Mouse (Mus musculus) midbrain, embryonic 13.5 days (tissue): ENCODE results near the gene Ints2. TPM values are rescaled to one million over a fixed set of nuclear protein-coding genes. Genes with fewer than 3 reads are reported as not detected.
A peak's percentile ranks its signal among the peaks of the same experiment; 100 is the strongest.
"Not testable (repeated sequence)": the region's sequence is repeated elsewhere in the genome, so short reads cannot be mapped to it uniquely, and the experiment has no call there.

ENCODE experiments used
- ATAC-seq: fragments of 200-750 bp; cut with Nextera tagmentation; 2 replicates; pipeline ENCODE4 v1.8.0; 2017; ENCODE audit warnings: mild to moderate bottlenecking, moderate TSS enrichment, moderate library complexity
- H3K27ac ChIP-seq: fragments of 300-500 bp; sonication (generic); 2 replicates; pipeline ENCODE4 v1.5.1; 2015; ENCODE audit warnings: inconsistent platforms, mild to moderate bottlenecking, moderate library complexity
- H3K27me3 ChIP-seq: fragments of 300-500 bp; sonication (generic); 2 replicates; pipeline ENCODE4 v1.6.1; 2015; ENCODE audit warnings: mild to moderate bottlenecking, inconsistent platforms
- H3K36me3 ChIP-seq: fragments of 300-500 bp; sonication (generic); 2 replicates; pipeline ENCODE4 v1.6.1; 2015; ENCODE audit warnings: mild to moderate bottlenecking, inconsistent platforms
- H3K4me1 ChIP-seq: fragments of 300-500 bp; sonication (generic); replicated peaks from 2 replicates; pipeline ENCODE4 v1.6.1; 2015; ENCODE audit warnings: inconsistent platforms
- H3K4me2 ChIP-seq: fragments of 300-500 bp; sonication (generic); replicated peaks from 2 replicates; pipeline ENCODE4 v1.6.1; 2015; ENCODE audit warnings: moderate library complexity, mild to moderate bottlenecking, inconsistent platforms
- H3K4me3 ChIP-seq: fragments of 300-500 bp; sonication (generic); replicated peaks from 2 replicates; pipeline ENCODE4 v1.5.1; 2015; ENCODE audit warnings: mild to moderate bottlenecking, inconsistent platforms
- H3K9ac ChIP-seq: fragments of 300-500 bp; sonication (generic); replicated peaks from 2 replicates; pipeline ENCODE4 v1.6.1; 2015; ENCODE audit warnings: mild to moderate bottlenecking, inconsistent platforms
- H3K9me3 ChIP-seq: fragments of 300-500 bp; sonication (generic); 2 replicates; pipeline ENCODE4 v1.6.1; 2016; ENCODE audit warnings: mild to moderate bottlenecking, inconsistent platforms
- WGBS: fragments of 180-500 bp; shearing (Covaris S2); methylation state at CpG from one replicate; pipeline ENCODE4 v1.1.7; 2015; 5-methylcytosine and 5-hydroxymethylcytosine counted together
- polyA plus RNA-seq: library from polyadenylated mRNA; unstranded; fragments of >200 nt; fragmentation: Nextera tagmentation; extraction: Ambion mirVana; gene quantifications from 2 replicates; pipeline ENCODE4 v1.2.1, GENCODE M21; 2015

The Ints2 gene
- 37.1 and 37.3 TPM in 2 replicates for polyA plus RNA-seq

- H3K4me1 ChIP-seq: peaks cover 16% of the 10 kb centered on the region
- H3K4me3 ChIP-seq: peak within 1 kb of the TSS; percentile 79
- peaks cover 10% of the 10 kb centered on the region for H3K36me3 ChIP-seq
- H3K27ac ChIP-seq: peak within 1 kb of the TSS; percentile 81
- peak; percentile 93 for ATAC-seq
- H3K27me3 ChIP-seq: no peaks in the 10 kb centered on the region
- H3K9me3 ChIP-seq: no peaks in the 10 kb centered on the region
- H3K9ac ChIP-seq: peak within 1 kb of the TSS; percentile 90
- H3K4me2 ChIP-seq: peak within 1 kb of the TSS; percentile 83
- 9% methylated on average over 32 of the region's 32 CpGs for WGBS
Observed at GRCm38 (mm10) chr11:86257460-86258076, at the start of gene Ints2. Gene Ints2, minus strand, starts transcription at chr11:86257575.

GRCm38 (mm10) chr11:86292201-86292600 is 34.8 kb upstream of the Ints2 start:
- not testable (repeated sequence) for H3K4me3 ChIP-seq, ATAC-seq, H3K9me3 ChIP-seq, H3K27ac ChIP-seq, H3K4me1 ChIP-seq, H3K4me2 ChIP-seq, H3K27me3 ChIP-seq, H3K9ac ChIP-seq
- 96% methylated on average over 10 of the region's 10 CpGs for WGBS
- peaks cover 23% of the 10 kb centered on the region for H3K36me3 ChIP-seq

- no peaks in the 10 kb centered on the region for H3K4me1 ChIP-seq
- no peak overlapping the region for H3K9ac ChIP-seq
- no peaks in the 10 kb centered on the region for H3K27me3 ChIP-seq
- no peak overlapping the region for H3K4me2 ChIP-seq
- H3K9me3 ChIP-seq: no peaks in the 10 kb centered on the region
- ATAC-seq: no peak
- no peak overlapping the region for H3K27ac ChIP-seq
- H3K4me3 ChIP-seq: no peak overlapping the region
- H3K36me3 ChIP-seq: peaks cover 22% of the 10 kb centered on the region
- WGBS: 95% methylated on average over 6 of the region's 6 CpGs
Observed at GRCm38 (mm10) chr11:86291714-86292113, 34.3 kb upstream of the Ints2 start.

- H3K27me3 ChIP-seq: no peaks in the 10 kb centered on the region
- H3K4me3 ChIP-seq: no peak overlapping the region
- no peaks in the 10 kb centered on the region for H3K9me3 ChIP-seq
- H3K4me2 ChIP-seq: no peak overlapping the region
- peaks cover 69% of the 10 kb centered on the region for H3K36me3 ChIP-seq
- H3K27ac ChIP-seq: no peak overlapping the region
- H3K9ac ChIP-seq: no peak overlapping the region
- no peaks in the 10 kb centered on the region for H3K4me1 ChIP-seq
- 87% methylated on average over 8 of the region's 8 CpGs for WGBS
- no peak for ATAC-seq
Observed at GRCm38 (mm10) chr11:86285729-86286128, 28.4 kb upstream of the Ints2 start.

GRCm38 (mm10) chr11:86278442-86279102 is 21.2 kb upstream of the Ints2 start:
- no peak for ATAC-seq
- no peaks in the 10 kb centered on the region for H3K4me1 ChIP-seq
- no peak overlapping the region for H3K27ac ChIP-seq
- no peak overlapping the region for H3K4me2 ChIP-seq
- H3K9me3 ChIP-seq: no peaks in the 10 kb centered on the region
- peaks cover 71% of the 10 kb centered on the region for H3K36me3 ChIP-seq
- no peaks in the 10 kb centered on the region for H3K27me3 ChIP-seq
- H3K9ac ChIP-seq: no peak overlapping the region
- 95% methylated on average over 6 of the region's 6 CpGs for WGBS
- no peak overlapping the region for H3K4me3 ChIP-seq

GRCm38 (mm10) chr11:86257054-86257453 is 321 bp downstream of the Ints2 start:
- H3K36me3 ChIP-seq: peaks cover 13% of the 10 kb centered on the region
- under 1% methylated on average over 22 of the region's 22 CpGs for WGBS
- peak; percentile 79 for ATAC-seq
- H3K9ac ChIP-seq: peak overlapping the region; percentile 90
- H3K27ac ChIP-seq: peak overlapping the region; percentile 81
- H3K4me1 ChIP-seq: peaks cover 16% of the 10 kb centered on the region
- peak overlapping the region; percentile 83 for H3K4me2 ChIP-seq
- peak overlapping the region; percentile 79 for H3K4me3 ChIP-seq
- no peaks in the 10 kb centered on the region for H3K27me3 ChIP-seq
- H3K9me3 ChIP-seq: no peaks in the 10 kb centered on the region

- ATAC-seq: no peak
- Histone ChIP-seq H3K9ac (no peak overlapping the region), H3K9me3 (no peaks in the 10 kb centered on the region), H3K36me3 (peaks cover 36% of the 10 kb centered on the region), H3K4me2 (no peak overlapping the region), H3K27me3 (no peaks in the 10 kb centered on the region), H3K4me3 (no peak overlapping the region), H3K4me1 (peaks cover 19% of the 10 kb centered on the region), H3K27ac (no peak overlapping the region)
- WGBS: 87% methylated on average over 1 of the region's 1 CpGs
Observed at GRCm38 (mm10) chr11:86253342-86253741, 4.0 kb downstream of the Ints2 start.

GRCm38 (mm10) chr11:86232446-86232845 is 24.9 kb downstream of the Ints2 start:
- Histone ChIP-seq H3K27me3 (no peaks in the 10 kb centered on the region), H3K4me2 (no peak overlapping the region), H3K36me3 (peaks cover 68% of the 10 kb centered on the region), H3K4me3 (no peak overlapping the region), H3K27ac (no peak overlapping the region), H3K9ac (no peak overlapping the region), H3K9me3 (no peaks in the 10 kb centered on the region), H3K4me1 (no peaks in the 10 kb centered on the region)
- ATAC-seq: no peak
- 96% methylated on average over 4 of the region's 4 CpGs for WGBS

- H3K27me3 ChIP-seq: no peaks in the 10 kb centered on the region
- no peak overlapping the region for H3K4me3 ChIP-seq
- no peak for ATAC-seq
- H3K4me2 ChIP-seq: no peak overlapping the region
- WGBS: 96% methylated on average over 13 of the region's 13 CpGs
- H3K9me3 ChIP-seq: no peaks in the 10 kb centered on the region
- no peak overlapping the region for H3K9ac ChIP-seq
- peaks cover 67% of the 10 kb centered on the region for H3K36me3 ChIP-seq
- H3K4me1 ChIP-seq: no peaks in the 10 kb centered on the region
- H3K27ac ChIP-seq: no peak overlapping the region
Observed at GRCm38 (mm10) chr11:86231781-86232350, 25.5 kb downstream of the Ints2 start.

GRCm38 (mm10) chr11:86226646-86227180 is 30.7 kb downstream of the Ints2 start:
- Histone ChIP-seq H3K4me2 (no peak overlapping the region), H3K36me3 (peaks cover 72% of the 10 kb centered on the region), H3K4me1 (no peaks in the 10 kb centered on the region), H3K9me3 (no peaks in the 10 kb centered on the region), H3K27me3 (no peaks in the 10 kb centered on the region), H3K27ac (no peak overlapping the region), H3K9ac (no peak overlapping the region), H3K4me3 (no peak overlapping the region)
- 90% methylated on average over 8 of the region's 8 CpGs for WGBS
- no peak for ATAC-seq

GRCm38 (mm10) chr11:86225761-86226160 is 31.6 kb downstream of the Ints2 start:
- no peak overlapping the region for H3K4me2 ChIP-seq
- H3K4me1 ChIP-seq: no peaks in the 10 kb centered on the region
- no peak overlapping the region for H3K9ac ChIP-seq
- peaks cover 65% of the 10 kb centered on the region for H3K36me3 ChIP-seq
- 88% methylated on average over 4 of the region's 4 CpGs for WGBS
- no peak overlapping the region for H3K27ac ChIP-seq
- no peak overlapping the region for H3K4me3 ChIP-seq
- ATAC-seq: no peak
- H3K9me3 ChIP-seq: no peaks in the 10 kb centered on the region
- H3K27me3 ChIP-seq: no peaks in the 10 kb centered on the region

- no peak overlapping the region for H3K27ac ChIP-seq
- H3K27me3 ChIP-seq: no peaks in the 10 kb centered on the region
- H3K4me2 ChIP-seq: no peak overlapping the region
- no peaks in the 10 kb centered on the region for H3K4me1 ChIP-seq
- H3K4me3 ChIP-seq: no peak overlapping the region
- no peak overlapping the region for H3K9ac ChIP-seq
- no peaks in the 10 kb centered on the region for H3K9me3 ChIP-seq
- WGBS: 88% methylated on average over 1 of the region's 1 CpGs
- H3K36me3 ChIP-seq: peaks cover 69% of the 10 kb centered on the region
- ATAC-seq: no peak
Observed at GRCm38 (mm10) chr11:86211803-86212202, 45.6 kb downstream of the Ints2 start.
